Mouse (Mus musculus) NIH3T3 (cell line): Measurements from ENCODE around the gene Pomgnt1.

Experiments
- DNase-seq: peaks from one replicate; pipeline ENCODE4 v3.0.0-alpha.2; 2012; ENCODE audit warnings: low read depth

Gene Pomgnt1

GRCm38 (mm10) chr4:116137421-116137996, 13.9 kb downstream of the Pomgnt1 start:
- no peak for DNase-seq

- DNase-seq, result no peak
Observed at GRCm38 (mm10) chr4:116140801-116141574, 17.3 kb downstream of the Pomgnt1 start.

GRCm38 (mm10) chr4:116141736-116142135, 18.1 kb downstream of the Pomgnt1 start:
- no peak for DNase-seq

GRCm38 (mm10) chr4:116142269-116142668, 18.6 kb downstream of the Pomgnt1 start:
- DNase-seq, result no peak

- no peak for DNase-seq
Observed at GRCm38 (mm10) chr4:116143317-116143811, 19.7 kb downstream of the Pomgnt1 start.

GRCm38 (mm10) chr4:116143891-116144717, 20.5 kb downstream of the Pomgnt1 start:
- DNase-seq, result peak; percentile 74

- DNase-seq, result no peak
Observed at GRCm38 (mm10) chr4:116149812-116150155, 26.1 kb downstream of the Pomgnt1 start.

GRCm38 (mm10) chr4:116150156-116150861, 26.7 kb downstream of the Pomgnt1 start:
- peak; percentile 89 for DNase-seq

- no peak for DNase-seq
Observed at GRCm38 (mm10) chr4:116150862-116151221, 27.2 kb downstream of the Pomgnt1 start.

GRCm38 (mm10) chr4:116151238-116151637, 27.6 kb downstream of the Pomgnt1 start, which contains the start of gene Lurap1:
Gene Lurap1 (minus strand): TSS chr4:116151338.
- DNase-seq, result no peak

- DNase-seq, result no peak
Observed at GRCm38 (mm10) chr4:116152702-116153101, 29.1 kb downstream of the Pomgnt1 start.

- no peak for DNase-seq
Observed at GRCm38 (mm10) chr4:116157882-116158281, 34.2 kb downstream of the Pomgnt1 start.

GRCm38 (mm10) chr4:116159912-116160311, 36.3 kb downstream of the Pomgnt1 start:
- peak; percentile 71 for DNase-seq

- DNase-seq, result no peak
Observed at GRCm38 (mm10) chr4:116160769-116161168, 37.1 kb downstream of the Pomgnt1 start.

- DNase-seq, result no peak
Observed at GRCm38 (mm10) chr4:116162142-116162541, 38.5 kb downstream of the Pomgnt1 start.

- no peak for DNase-seq
Observed at GRCm38 (mm10) chr4:116164759-116165554, 41.3 kb downstream of the Pomgnt1 start.

GRCm38 (mm10) chr4:116165708-116166407, 42.2 kb downstream of the Pomgnt1 start:
- no peak for DNase-seq

- DNase-seq, result no peak
Observed at GRCm38 (mm10) chr4:116167404-116167803, 43.8 kb downstream of the Pomgnt1 start, which contains the start of gene Tspan1. Gene Tspan1 (minus strand): TSS chr4:116167601.

GRCm38 (mm10) chr4:116168617-116169352, 45.1 kb downstream of the Pomgnt1 start:
- peak; percentile 86 for DNase-seq

GRCm38 (mm10) chr4:116169353-116169672, 45.7 kb downstream of the Pomgnt1 start:
- no peak for DNase-seq
